Mouse (Mus musculus): Measurements from ENCODE around the gene Rarres1.

GRCm38 (mm10) chr3:67564731-67565357 lies 49.5 kb upstream of the Rarres1 start:
- TF ChIP-seq MAFK (IDR thresholded peaks at IDR 0.05; ENCODE audit: borderline replicate concordance, low read depth, low read length) (no peak), EP300 (IDR thresholded peaks at IDR 0.05; ENCODE audit: low read depth in 1 of 2, low read length in 2 of 2) (no peak), CTCF (IDR thresholded peaks at IDR 0.05 in 2 of 3, conservative IDR thresholded peaks at IDR 0.05 in 1 of 3; ENCODE audit: control insufficient read depth in 1 of 3, insufficient read depth in 1 of 3, low read depth in 2 of 3, low read length in 3 of 3, poor library complexity in 1 of 3, severe bottlenecking in 1 of 3) (peak in 2 of 3 experiments; percentile 26 to 38; a peak in 3 of 6 replicates), ZMIZ1 (IDR thresholded peaks at IDR 0.05; ENCODE audit: low read depth, low read length) (no peak), RCOR1 (IDR thresholded peaks at IDR 0.05; ENCODE audit: low read depth, low read length) (no peak), SMC3 (IDR thresholded peaks at IDR 0.05; ENCODE audit: low read depth, low read length) (peak; percentile 25), POLR2A (IDR thresholded peaks at IDR 0.05; ENCODE audit: control insufficient read depth in 1 of 2, insufficient read depth in 1 of 2, low read depth in 1 of 2, low read length in 2 of 2, poor library complexity in 1 of 2) (no peak), GATA1 (IDR thresholded peaks at IDR 0.05; ENCODE audit: low read depth, low read length) (no peak), POLR2AphosphoS5 (IDR thresholded peaks at IDR 0.05; ENCODE audit: borderline replicate concordance, low read depth, low read length) (no peak), BHLHE40 (IDR thresholded peaks at IDR 0.05; ENCODE audit: borderline replicate concordance, low read depth, low read length) (no peak), ZC3H11A (IDR thresholded peaks at IDR 0.05; ENCODE audit: low read depth, low read length) (0 out of 2 replicates have a peak, but pooled peaks have one; percentile 8), MYB (IDR thresholded peaks at IDR 0.05; ENCODE audit: low read depth, low read length) (no peak)
